Mouse (Mus musculus): Measurements from ENCODE around the gene Dnajc11.

Gene Dnajc11

DNA sequence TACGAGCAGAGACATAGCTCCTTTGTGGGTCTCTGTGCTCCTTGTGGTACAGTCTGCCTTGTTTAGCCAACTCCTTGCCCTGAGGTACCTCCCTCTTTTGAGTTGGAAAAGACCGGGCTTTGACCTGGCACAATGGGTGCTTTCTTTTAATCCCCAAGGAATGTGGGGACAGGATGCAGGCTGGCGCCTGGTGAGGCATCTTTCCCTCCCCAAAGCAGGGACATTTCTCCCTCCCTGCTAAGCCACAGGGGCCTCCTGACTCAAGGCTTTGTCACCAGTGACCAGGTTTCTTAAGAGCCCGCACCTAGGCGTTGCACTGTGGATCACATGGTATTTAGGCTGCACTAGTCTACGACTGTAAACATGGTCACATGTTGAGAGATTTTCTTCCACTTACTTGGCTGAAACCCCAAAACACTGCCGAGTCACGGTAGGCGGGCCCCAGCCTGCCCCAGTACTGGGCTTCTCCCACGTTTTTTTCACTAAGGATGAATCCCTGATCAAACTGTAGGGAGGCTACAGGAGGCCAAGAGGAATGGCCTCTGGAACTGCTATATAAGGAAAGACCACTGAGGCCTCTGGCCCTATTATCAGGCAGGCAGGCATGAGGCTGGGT, 76.7 kb downstream of the Dnajc11 start:
- no peak for DNase-seq

DNA sequence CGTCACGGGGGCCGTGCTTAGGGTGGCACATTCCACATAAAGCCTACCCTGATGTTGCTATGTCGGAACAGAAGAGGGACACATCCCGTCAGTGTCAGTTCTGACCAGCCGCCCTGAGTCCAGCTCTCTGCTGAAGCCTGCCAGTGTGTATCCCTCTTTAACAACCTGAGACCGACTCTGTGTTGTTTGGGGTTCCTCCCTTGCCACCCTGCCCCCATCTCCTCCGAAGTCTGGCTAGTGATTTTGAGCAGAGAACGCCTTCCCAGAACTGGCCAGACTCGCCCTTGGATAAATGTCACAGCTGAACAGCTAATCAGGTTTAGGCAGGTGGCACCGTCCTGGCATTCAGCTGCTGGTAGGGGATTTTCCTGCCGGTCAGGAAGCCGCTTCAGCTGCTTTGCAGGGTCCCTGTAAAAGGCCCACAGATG, 77.2 kb downstream of the Dnajc11 start:
- DNase-seq, result no peak

DNA sequence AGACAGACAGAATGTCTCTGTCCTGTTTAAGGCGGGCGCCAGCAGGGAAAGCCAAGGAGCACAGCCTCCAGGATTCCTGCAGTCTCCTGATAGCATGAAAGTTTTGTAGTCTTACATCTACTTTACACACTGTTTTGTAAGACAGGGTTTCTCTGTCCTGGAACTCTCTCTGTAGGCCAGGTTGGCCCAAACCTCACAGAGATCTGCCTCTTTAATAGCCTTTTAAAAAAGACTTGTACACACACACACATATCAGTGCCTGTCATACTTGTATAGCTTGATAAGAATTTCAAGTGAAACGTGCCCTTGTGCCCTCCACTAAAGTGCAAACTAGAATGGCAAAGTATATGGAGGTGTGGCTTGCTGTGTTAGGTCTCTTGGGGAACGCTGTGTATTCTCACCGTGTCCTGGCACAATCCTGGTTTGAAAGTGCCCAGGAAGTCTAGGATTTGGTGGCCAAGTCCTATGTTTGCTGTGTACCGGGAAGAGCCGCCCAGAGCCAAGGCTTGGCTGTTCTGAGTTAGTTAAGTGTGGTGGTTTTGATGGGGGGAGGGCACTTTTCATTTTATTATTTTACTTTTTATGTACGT, 77.8 kb downstream of the Dnajc11 start:
- no peak for DNase-seq

DNA sequence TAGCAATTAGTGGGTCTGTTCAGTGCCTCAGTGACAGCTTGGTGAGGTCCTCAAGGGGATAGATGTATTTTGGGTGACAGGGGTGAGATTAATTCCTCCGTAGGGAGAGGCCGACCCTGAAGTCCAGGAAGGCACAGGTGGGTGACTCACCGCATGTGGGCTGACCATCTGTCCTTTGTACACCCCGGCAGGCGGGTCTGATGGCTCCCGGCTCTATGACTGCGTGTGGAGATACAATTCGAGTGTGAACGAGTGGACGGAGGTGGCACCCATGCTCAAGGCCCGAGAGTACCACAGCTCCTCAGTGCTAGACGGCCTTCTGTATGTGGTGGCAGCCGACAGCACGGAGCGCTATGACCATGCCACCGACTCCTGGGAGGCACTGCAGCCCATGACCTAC, 78.6 kb downstream of the Dnajc11 start:
- DNase-seq, result no peak

DNA sequence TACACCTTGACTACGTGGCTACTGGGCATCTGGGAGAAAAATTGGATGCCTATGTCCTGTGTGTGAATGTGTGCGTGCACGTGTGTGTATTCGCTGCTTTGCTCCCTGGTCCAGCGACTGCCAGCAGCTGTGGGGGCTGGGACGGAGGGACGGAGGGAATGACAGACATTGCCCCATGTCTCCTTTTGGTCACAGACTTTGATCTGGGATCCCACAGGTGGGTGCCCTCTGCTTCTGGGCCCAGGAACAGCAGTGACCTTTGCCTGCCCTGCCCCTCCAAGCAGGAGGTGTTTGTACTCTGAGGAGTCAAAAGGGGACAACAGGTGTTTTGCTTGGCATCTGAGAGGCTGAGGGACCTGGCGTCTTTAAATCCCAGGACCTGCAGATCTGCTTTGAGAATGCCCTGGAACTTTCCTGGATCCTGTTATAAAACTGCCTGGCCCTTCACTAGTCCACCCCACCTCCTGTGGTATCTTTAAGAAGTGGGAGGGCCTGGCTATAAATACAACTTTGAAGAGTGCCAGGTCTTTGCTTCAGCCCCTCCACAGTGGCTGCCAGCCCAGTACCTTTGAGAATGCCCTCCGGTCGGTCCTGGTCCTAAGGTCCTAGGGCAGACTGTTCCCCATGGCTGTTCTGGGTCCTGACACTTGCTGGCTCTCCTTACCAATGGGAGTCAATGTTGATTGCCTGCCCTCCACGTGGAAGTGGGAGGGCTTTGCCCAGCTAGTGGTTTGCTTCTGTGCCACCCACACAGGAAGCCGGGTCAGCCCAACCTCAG, 79.7 kb downstream of the Dnajc11 start:
- no peak for DNase-seq

DNA sequence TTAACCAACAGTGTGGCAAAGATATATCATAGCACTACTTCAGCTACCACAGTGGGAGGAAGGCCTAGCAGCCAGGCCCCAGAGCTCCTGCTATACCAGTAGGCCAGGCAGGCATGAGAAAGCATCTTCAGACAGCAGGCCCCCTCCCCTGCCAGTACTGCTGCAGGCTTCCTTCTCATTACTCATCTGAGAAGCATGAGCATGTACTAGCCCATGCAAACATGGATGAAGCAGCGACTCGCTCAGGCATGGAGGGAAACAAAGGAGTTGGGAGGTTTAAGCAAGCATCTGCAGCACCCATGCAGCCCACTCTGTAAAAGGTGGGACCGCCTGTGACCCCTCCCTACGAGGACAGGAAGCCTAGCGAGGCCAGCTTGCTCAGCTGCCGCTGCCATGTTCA, 85.6 kb downstream of the Dnajc11 start:
- DNase-seq, result no peak

DNA sequence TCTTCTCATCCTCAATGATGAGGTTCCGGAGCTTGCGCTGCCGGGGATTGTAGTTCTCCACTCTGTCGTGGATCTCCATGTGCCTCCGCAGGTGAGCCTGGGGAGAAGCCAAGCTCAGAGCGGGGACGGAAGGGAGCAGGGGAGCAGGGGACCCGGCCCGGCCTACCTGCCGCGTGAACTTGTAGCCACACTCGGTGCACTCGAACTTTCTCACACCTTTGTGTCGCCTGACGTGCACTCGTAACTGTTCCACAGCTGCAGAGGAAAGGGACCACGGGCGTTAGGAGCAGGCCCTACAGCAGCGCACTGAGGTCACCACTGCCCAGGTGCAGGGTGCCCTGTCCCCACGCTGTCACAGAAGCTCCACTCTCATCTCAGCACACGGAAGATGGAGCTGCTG, 86.5 kb downstream of the Dnajc11 start:
- no peak for DNase-seq

DNA sequence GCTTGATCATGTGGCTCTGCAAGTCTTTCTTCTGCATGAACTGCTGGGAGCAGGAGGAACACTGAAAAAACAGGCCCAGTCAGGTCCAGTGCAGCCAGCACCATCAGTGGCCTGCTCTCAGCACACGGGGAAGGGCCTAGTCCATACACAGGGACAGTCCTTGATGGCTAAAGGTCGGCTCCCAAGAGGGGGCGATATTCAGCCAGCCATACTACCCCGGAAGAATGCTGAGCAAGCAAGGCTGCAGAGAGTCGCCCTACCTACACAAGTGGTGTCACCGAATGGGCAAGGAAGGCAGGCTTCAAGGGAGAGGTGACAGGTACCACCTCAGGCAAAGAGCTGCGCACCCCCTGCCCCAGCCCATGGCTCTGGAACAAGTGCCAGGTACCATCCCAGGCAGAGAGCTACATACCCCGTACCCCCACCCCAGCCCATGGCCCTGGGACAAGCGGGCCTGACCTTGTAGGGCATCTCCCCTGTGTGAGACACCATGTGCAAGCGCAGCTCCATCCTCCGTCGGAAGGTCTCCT, 88.1 kb downstream of the Dnajc11 start:
- no peak for DNase-seq

DNA sequence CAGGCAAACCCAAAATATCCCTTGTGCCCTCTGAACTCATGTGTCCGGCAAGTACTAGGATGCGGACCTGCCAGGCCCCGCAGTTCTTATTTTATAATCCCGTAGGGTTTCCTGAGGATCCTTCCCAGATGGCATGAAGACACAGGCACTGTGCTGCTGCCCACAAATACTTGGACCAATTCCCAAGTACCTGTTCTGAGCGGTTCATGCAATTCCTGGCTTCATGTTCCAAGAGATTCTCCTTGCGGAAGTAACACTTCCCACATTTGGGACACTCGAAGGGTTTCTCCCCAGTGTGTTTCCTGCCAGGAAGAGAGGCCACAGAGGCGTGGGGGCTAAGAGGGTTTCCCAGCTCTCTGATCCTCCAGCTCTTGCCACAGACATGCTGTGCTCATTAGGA, 89.0 kb downstream of the Dnajc11 start:
- DNase-seq, result no peak

DNA sequence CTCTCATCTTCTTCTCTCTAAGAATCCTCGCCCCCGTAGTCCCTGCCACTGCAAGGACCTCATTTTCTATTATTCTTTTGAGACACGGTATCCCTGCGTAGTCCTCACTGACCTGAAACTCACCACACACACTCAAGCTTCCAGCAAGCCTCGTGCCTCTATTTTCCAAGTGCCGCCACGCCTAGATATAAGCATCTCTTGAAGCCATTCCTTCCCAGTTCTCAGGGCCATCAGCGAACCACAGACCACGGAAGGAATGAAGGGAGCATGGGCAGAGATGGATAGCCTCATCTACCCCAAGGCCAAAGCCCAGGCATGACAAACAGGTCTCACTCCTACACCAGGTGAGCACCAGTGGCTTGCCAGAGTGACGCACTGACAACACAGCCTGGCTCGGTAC, 91.0 kb downstream of the Dnajc11 start:
- no peak for DNase-seq

DNA sequence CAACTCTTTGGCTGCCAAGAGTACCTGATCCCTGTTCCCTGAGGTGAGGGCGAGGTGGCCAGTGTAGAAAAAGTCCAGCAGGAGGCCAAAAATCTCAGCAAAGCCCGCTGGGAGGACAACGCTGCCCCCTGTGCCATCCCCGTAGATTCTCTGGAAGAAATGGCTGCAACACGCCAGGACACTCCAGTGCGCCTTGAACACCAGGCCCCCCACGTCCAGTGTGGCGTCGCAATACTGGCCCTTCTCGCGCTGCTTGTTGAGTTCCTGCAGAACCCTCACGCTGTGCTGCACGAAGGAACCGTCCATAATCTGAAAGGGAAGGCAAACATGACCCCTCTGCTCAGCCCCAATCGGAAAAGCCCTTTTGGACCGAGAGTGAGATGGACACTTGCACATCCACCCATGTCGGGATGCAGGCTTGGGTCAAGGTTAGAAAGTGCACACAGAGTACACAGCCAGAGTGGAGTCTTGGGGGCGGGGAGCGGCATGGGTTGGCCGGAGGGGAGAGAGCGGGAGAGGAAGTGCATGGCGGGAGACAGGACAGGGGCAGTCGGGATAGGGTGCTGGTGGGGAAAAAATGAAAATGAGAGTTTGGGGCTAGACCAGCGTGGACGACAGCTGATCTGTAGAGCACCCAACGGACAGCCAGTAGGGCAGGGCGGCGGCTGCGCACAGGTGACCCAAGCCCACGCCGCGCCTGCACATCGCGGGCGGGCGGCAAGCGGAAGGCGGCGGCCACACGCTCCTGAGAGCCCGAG, 93.4 kb downstream of the Dnajc11 start:
- no peak for DNase-seq

DNA sequence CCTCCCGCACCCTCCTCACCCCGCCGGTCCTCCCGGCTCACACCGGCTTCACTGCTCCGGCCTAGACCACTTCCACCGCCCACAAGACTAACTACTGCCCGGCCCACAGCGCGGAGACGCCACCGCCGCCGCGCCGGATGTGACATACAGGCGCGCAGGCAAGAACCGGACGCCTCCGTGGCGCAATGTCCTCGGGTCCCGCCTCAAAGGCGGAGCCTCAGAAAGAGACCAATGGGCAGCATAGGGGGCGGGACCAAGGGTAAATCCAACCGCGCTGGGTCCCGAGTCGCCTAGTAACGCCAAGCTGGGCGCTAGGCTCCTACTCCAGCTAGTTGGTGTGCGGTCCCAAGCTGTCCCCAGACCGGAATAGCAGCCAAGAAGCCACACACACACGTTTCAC, 94.0 kb downstream of the Dnajc11 start, which contains the start of gene Zbtb48:
TSS of gene Zbtb48 (minus strand) at position 148 of the 400 bp plus-strand sequence.
- peak; percentile 96 for DNase-seq

DNA sequence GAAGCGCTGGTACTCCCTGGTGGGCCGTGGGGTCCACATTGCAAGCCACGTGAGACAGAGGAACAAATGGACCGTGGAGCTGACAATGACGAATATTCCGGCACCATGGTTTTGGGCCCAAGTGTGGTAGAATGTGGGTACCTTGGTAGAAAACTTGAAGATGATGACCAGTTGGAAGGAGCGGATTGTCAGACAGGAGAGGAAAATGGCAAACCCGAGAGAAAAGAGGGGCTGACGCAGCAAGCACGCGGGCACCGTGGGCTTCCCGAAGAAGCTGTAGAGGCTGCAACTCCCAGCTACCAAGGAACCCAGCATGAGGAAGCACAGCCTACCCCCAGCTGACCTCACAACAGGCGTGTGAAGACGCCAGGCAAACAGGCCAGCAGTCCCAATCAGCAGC, 95.0 kb downstream of the Dnajc11 start:
- DNase-seq, result no peak

DNA sequence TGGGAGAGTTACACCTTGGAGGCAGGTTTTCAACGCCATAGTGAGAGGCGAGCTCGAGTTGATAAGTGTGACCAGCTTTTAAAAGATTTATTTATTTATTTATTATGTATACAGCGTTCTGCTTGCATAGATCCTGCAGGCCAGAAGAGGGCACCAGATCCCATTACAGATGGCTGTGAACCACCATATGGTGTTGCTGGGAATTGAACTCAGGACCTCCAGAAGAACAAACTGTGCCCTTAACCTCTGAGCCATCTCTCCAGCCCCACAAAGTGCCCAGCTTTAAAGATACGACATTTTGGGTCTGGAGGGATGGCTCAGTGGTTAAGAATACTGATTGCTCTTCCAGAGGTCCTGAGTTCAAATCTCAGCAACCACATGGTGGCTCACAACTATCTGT, 95.6 kb downstream of the Dnajc11 start:
- DNase-seq, result no peak

DNA sequence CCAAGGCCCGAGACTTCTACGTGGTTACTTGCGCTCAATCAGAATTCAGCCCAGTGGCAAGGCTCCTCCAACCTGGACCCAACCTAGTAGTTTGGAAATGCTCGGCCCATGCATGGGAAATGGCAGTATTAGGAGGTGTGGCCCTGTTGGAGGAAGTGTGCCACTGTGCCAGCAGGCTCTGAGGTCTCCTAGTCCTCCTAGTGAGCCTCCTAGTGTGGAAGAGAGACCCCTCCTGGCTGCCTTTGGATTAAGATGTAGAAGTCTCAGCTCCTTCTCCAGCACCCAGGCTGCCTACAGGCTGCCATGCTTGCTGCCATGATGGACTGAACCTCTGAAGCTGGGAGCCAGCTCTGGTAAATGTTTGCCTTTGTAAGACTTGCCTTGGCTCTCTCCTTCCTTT, 96.5 kb downstream of the Dnajc11 start:
- no peak for DNase-seq

Measured in cerebellum, adult 8-10 months (tissue).